Mouse (Mus musculus): ENCODE data around the gene Clip4. TPM values are rescaled to one million over a fixed set of nuclear protein-coding genes. Genes with fewer than 3 reads are reported as not detected.

The Clip4 gene
- polyA plus RNA-seq, 1 experiment from 2014 or later: 8.5 TPM

DNA sequence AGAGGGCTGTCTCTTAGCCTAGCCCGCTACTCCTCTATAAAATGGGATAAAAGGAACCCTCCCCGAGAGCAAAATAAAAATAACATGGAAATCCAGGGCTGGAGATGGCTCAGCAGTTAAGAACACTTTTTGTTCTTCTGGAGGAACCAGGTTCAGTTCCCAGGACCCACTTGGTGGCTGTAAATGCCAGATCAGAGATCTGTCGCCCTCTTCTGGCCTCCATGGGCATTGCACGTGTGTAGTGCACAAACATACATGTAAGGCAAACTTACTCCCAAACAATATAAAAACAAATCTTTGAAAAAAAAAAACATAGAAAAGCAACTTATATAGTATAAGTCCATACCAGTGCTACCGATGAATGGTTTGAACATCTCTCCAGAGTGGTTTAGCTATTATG lies 104.7 kb downstream of the Clip4 start:
- H3K27ac ChIP-seq (ENCODE audit: low read length): no peak overlapping the region
- H3K4me3 ChIP-seq (replicated peaks; ENCODE audit: low read length): no peak overlapping the region
- H3K9ac ChIP-seq (ENCODE audit: low read length): no peak overlapping the region
- 69% methylated on average over 5 of the region's 5 CpGs for WGBS
- ATAC-seq (ENCODE audit: insufficient read depth, low FRiP score): no peak
- H3K36me3 ChIP-seq (ENCODE audit: control insufficient read depth, insufficient read depth, low read length): no peaks in the 10 kb centered on the region
- no peak overlapping the region for H3K4me2 ChIP-seq (ENCODE audit: low read depth, low read length)
- H3K27me3 ChIP-seq (ENCODE audit: control insufficient read depth, insufficient read depth, low read length): no peaks in the 10 kb centered on the region; the same call in 1 of the 2 replicates
- no peaks in the 10 kb centered on the region for H3K9me3 ChIP-seq (replicated peaks; ENCODE audit: control insufficient read depth, low read length)
- H3K4me1 ChIP-seq (ENCODE audit: control insufficient read depth, insufficient read depth, low read length): no peaks in the 10 kb centered on the region

DNA sequence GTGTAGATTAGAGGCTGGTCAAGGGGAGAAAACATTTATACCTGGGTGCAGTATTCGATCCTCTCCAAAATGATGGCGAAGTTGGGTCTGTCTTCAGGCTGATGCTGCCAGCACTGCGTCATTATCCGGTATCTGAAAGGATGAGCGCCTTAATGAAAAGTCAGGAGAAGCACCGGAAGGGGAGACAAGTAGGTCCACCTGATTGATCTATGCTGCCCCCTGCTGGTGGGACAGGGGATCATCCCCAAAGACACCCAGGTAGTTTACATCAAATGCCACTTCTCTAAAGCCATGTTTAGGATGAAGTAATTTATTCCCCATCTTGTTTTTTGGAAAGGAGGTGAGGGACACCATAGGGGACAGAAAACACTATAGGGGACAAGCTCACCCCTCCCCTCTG lies 105.8 kb downstream of the Clip4 start:
- H3K9me3 ChIP-seq (replicated peaks; ENCODE audit: control insufficient read depth, low read length): no peaks in the 10 kb centered on the region
- no peak overlapping the region for H3K27ac ChIP-seq (ENCODE audit: low read length)
- no peak overlapping the region for H3K4me3 ChIP-seq (replicated peaks; ENCODE audit: low read length)
- no peaks in the 10 kb centered on the region for H3K36me3 ChIP-seq (ENCODE audit: control insufficient read depth, insufficient read depth, low read length)
- ATAC-seq (ENCODE audit: insufficient read depth, low FRiP score): no peak
- H3K4me1 ChIP-seq (ENCODE audit: control insufficient read depth, insufficient read depth, low read length): no peaks in the 10 kb centered on the region
- no peak overlapping the region for H3K9ac ChIP-seq (ENCODE audit: low read length)
- H3K27me3 ChIP-seq (ENCODE audit: control insufficient read depth, insufficient read depth, low read length): no peaks in the 10 kb centered on the region; the same call in 1 of the 2 replicates
- H3K4me2 ChIP-seq (ENCODE audit: low read depth, low read length): no peak overlapping the region
- 40% methylated on average over 6 of the region's 6 CpGs for WGBS

DNA sequence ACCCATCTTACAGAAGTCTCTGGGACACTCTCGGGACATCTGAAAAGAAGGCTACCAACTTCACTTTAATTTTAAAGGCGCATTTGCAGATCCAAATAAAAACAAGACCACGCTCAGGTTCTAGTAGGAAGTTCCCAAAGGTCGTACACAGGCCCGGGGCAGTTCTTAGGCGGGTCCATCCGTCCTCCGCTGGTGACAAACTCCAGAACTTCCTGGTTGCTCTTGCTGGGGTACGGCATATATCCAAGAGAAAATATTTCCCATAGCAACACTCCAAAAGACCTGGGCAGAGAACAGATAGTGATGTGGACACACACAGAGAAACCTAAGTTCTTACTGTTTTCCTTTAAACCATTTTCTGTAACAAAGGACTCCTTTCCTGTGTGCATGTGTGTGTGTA lies 106.5 kb downstream of the Clip4 start:
- WGBS: 79% methylated on average over 9 of the region's 9 CpGs
- H3K9me3 ChIP-seq (replicated peaks; ENCODE audit: control insufficient read depth, low read length): no peaks in the 10 kb centered on the region
- no peaks in the 10 kb centered on the region for H3K4me1 ChIP-seq (ENCODE audit: control insufficient read depth, insufficient read depth, low read length)
- no peak overlapping the region for H3K27ac ChIP-seq (ENCODE audit: low read length)
- H3K4me2 ChIP-seq (ENCODE audit: low read depth, low read length): no peak overlapping the region
- H3K4me3 ChIP-seq (replicated peaks; ENCODE audit: low read length): no peak overlapping the region
- H3K36me3 ChIP-seq (ENCODE audit: control insufficient read depth, insufficient read depth, low read length): no peaks in the 10 kb centered on the region
- H3K9ac ChIP-seq (ENCODE audit: low read length): no peak overlapping the region
- no peak for ATAC-seq (ENCODE audit: insufficient read depth, low FRiP score)
- no peaks in the 10 kb centered on the region; the same call in 1 of the 2 replicates for H3K27me3 ChIP-seq (ENCODE audit: control insufficient read depth, insufficient read depth, low read length)

DNA sequence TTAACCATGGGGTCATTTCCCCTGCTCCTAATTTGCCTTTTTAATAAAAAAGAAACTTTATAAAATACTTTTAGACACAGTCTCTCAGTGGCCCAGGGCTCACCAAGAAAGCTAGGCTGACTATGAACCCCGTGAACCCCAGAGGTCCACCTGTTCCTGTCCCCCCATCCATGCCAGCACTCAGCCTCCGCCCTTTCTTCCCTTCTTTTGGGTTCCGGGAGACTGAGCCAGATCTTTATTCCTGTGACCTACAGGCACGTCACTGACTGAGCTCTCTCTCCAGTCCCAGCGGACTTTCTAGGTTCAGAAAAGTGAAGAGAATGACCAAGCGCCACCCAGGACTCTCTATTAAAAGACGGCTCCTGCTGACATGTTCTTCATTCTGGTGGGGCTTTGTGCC lies 107.2 kb downstream of the Clip4 start:
- WGBS: 84% methylated on average over 7 of the region's 7 CpGs
- no peaks in the 10 kb centered on the region for H3K4me1 ChIP-seq (ENCODE audit: control insufficient read depth, insufficient read depth, low read length)
- H3K9ac ChIP-seq (ENCODE audit: low read length): no peak overlapping the region
- ATAC-seq (ENCODE audit: insufficient read depth, low FRiP score): no peak
- no peaks in the 10 kb centered on the region for H3K36me3 ChIP-seq (ENCODE audit: control insufficient read depth, insufficient read depth, low read length)
- H3K27ac ChIP-seq (ENCODE audit: low read length): no peak overlapping the region
- no peak overlapping the region for H3K4me3 ChIP-seq (replicated peaks; ENCODE audit: low read length)
- no peaks in the 10 kb centered on the region for H3K9me3 ChIP-seq (replicated peaks; ENCODE audit: control insufficient read depth, low read length)
- H3K4me2 ChIP-seq (ENCODE audit: low read depth, low read length): no peak overlapping the region
- H3K27me3 ChIP-seq (ENCODE audit: control insufficient read depth, insufficient read depth, low read length): no peaks in the 10 kb centered on the region; the same call in 1 of the 2 replicates

DNA sequence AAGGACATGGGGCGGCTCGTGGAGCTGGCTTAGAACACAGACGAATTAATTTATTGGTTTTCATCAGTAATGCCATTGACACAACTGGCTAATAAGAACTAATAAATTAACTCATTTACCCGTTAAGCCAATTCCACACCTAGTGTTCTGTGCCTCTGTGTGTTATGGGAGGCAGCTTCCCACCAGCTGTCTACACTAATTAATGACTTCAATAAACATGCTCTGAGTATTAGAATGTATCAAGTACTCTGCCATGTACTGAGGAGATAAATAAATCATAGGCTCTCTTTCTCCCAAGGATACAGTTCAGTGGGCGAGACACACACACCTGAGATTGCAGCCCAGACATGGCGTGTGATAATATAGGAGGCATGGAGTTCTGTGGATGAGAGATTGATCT lies 113.1 kb downstream of the Clip4 start:
- Histone ChIP-seq H3K27me3 (ENCODE audit: control insufficient read depth, insufficient read depth, low read length) (no peaks in the 10 kb centered on the region), H3K9ac (ENCODE audit: low read length) (no peak overlapping the region), H3K4me1 (ENCODE audit: control insufficient read depth, insufficient read depth, low read length) (no peaks in the 10 kb centered on the region), H3K36me3 (ENCODE audit: control insufficient read depth, insufficient read depth, low read length) (no peaks in the 10 kb centered on the region), H3K4me2 (ENCODE audit: low read depth, low read length) (no peak overlapping the region), H3K27ac (ENCODE audit: low read length) (no peak overlapping the region), H3K4me3 (replicated peaks; ENCODE audit: low read length) (no peak overlapping the region), H3K9me3 (replicated peaks; ENCODE audit: control insufficient read depth, low read length) (no peaks in the 10 kb centered on the region)
- WGBS: 75% methylated on average over 6 of the region's 6 CpGs
- ATAC-seq (ENCODE audit: insufficient read depth, low FRiP score): no peak

DNA sequence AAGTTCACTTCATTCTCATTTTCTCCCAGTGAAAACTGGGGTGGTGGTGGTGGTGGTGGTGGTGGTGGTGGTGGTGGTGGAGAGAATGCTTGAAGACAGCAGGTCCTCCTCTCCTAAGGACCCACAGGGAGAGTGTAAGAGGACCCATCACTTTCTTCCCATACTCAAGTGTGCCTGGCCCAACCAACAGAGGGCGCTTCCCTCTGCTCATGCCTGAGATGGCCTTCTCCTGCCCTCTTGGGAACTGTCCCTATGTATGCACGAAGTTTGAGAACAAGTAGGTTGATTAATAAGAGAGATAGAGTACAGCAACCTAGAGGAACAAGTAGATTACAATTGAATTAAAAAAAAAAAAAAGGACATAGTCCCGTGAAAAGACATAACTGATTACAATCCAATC lies 140.8 kb downstream of the Clip4 start:
- no peak for ATAC-seq (ENCODE audit: insufficient read depth, low FRiP score)
- Histone ChIP-seq H3K4me1 (ENCODE audit: control insufficient read depth, insufficient read depth, low read length) (no peaks in the 10 kb centered on the region), H3K9ac (ENCODE audit: low read length) (no peak overlapping the region), H3K27ac (ENCODE audit: low read length) (no peak overlapping the region), H3K36me3 (ENCODE audit: control insufficient read depth, insufficient read depth, low read length) (no peaks in the 10 kb centered on the region), H3K27me3 (ENCODE audit: control insufficient read depth, insufficient read depth, low read length) (no peaks in the 10 kb centered on the region), H3K4me2 (ENCODE audit: low read depth, low read length) (no peak overlapping the region), H3K9me3 (replicated peaks; ENCODE audit: control insufficient read depth, low read length) (no peaks in the 10 kb centered on the region), H3K4me3 (replicated peaks; ENCODE audit: low read length) (no peak overlapping the region)
- 33% methylated on average over 3 of the region's 3 CpGs for WGBS

DNA sequence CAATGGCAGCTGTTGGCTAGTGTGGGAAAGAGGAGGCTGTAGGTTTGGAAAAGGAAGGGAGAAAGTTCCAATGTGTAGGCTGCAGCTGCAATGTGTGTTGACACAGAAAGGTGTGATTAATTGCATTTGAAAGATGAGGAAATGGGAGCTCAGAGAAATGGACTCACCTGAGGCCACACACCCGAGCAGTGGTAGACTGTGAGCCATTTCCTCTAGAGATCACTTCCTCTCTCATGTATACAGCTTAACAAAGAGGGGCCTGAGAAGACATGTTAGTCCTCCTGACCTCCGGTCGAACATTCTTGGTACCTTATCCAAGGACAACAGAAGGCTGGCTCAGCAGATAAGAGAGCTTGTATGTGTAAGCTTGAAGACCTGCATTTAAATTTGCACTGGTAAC lies 144.9 kb downstream of the Clip4 start:
- ATAC-seq (ENCODE audit: insufficient read depth, low FRiP score): peak; percentile 73; the same call in 1 of the 2 replicates
- no peaks in the 10 kb centered on the region for H3K9me3 ChIP-seq (replicated peaks; ENCODE audit: control insufficient read depth, low read length)
- no peaks in the 10 kb centered on the region for H3K4me1 ChIP-seq (ENCODE audit: control insufficient read depth, insufficient read depth, low read length)
- H3K4me3 ChIP-seq (replicated peaks; ENCODE audit: low read length): no peak overlapping the region
- 22% methylated on average over 3 of the region's 3 CpGs for WGBS
- no peak overlapping the region for H3K9ac ChIP-seq (ENCODE audit: low read length)
- H3K27me3 ChIP-seq (ENCODE audit: control insufficient read depth, insufficient read depth, low read length): no peaks in the 10 kb centered on the region
- no peaks in the 10 kb centered on the region for H3K36me3 ChIP-seq (ENCODE audit: control insufficient read depth, insufficient read depth, low read length)
- H3K4me2 ChIP-seq (ENCODE audit: low read depth, low read length): no peak overlapping the region
- H3K27ac ChIP-seq (ENCODE audit: low read length): no peak overlapping the region

Other genes starting within 250 kb of the Clip4 start
- 37.6 and 37.9 TPM in 2 replicates for gene Ndc80, start 241.6 kb upstream of the Clip4 start, polyA plus RNA-seq (2015; fragmentation: Nextera tagmentation; extraction: Ambion mirVana)
- gene Spdya, start 216.4 kb upstream of the Clip4 start, polyA plus RNA-seq (2015; fragmentation: Nextera tagmentation; extraction: Ambion mirVana): 0.49 and 0.54 TPM in 2 replicates
- gene Wdr43, start 152.6 kb upstream of the Clip4 start, polyA plus RNA-seq (2015; fragmentation: Nextera tagmentation; extraction: Ambion mirVana): 72.9 and 73.1 TPM in 2 replicates
- 0.75 and 1.2 TPM in 2 replicates for gene Togaram2, start 95.2 kb upstream of the Clip4 start, polyA plus RNA-seq (2015; fragmentation: Nextera tagmentation; extraction: Ambion mirVana)
- gene Pcare, start 15.6 kb upstream of the Clip4 start, polyA plus RNA-seq (2015; fragmentation: Nextera tagmentation; extraction: Ambion mirVana): not detected in 2 replicates

Measured in stomach, embryonic 16.5 days (tissue).